Mouse (Mus musculus) erythroblast, embryonic 14.5 days (primary cell): Measurements from ENCODE around the gene Lactbl1. TPM values are rescaled to one million over a fixed set of nuclear protein-coding genes. Genes with fewer than 3 reads are reported as not detected.

Experiments
- H3K27me3 ChIP-seq: 2 replicates; pipeline ENCODE4 v1.6.1; 2012; ENCODE audit warnings: inconsistent platforms; ENCODE audit not compliant: control insufficient read depth
- H3K36me3 ChIP-seq: 2 replicates; pipeline ENCODE4 v1.6.1; 2012; ENCODE audit warnings: mild to moderate bottlenecking, inconsistent platforms; ENCODE audit not compliant: control insufficient read depth
- H3K4me1 ChIP-seq: 2 replicates; pipeline ENCODE4 v1.6.1; 2012; ENCODE audit warnings: inconsistent platforms; ENCODE audit not compliant: control insufficient read depth
- H3K4me3 ChIP-seq: replicated peaks from 2 replicates; pipeline ENCODE3; 2012; ENCODE audit warnings: moderate library complexity, mild to moderate bottlenecking, inconsistent platforms
- H3K9me3 ChIP-seq: 2 replicates; pipeline ENCODE4 v1.6.1; 2012; ENCODE audit warnings: low read length, inconsistent platforms, mixed read lengths; ENCODE audit not compliant: control insufficient read depth
- GATA1 ChIP-seq: IDR thresholded peaks from 2 replicates; pipeline ENCODE4 v1.6.1; 2012; ENCODE audit warnings: low read length, inconsistent platforms, mixed read lengths
- TAL1 ChIP-seq: IDR thresholded peaks from 3 replicates; pipeline ENCODE4 v1.6.1; 2012; ENCODE audit warnings: low read length, inconsistent platforms, mixed read lengths
- polyA plus RNA-seq: library from polyadenylated mRNA; stranded (reverse); fragments of >175 nt; gene quantifications from 2 replicates; pipeline ENCODE4 v1.2.3, GENCODE M21; 2012

Lactbl1 gene
- polyA plus RNA-seq, 1 experiment: 0.01 TPM

- Histone ChIP-seq H3K27me3 (no peaks in the 10 kb centered on the region), H3K36me3 (no peaks in the 10 kb centered on the region), H3K9me3 (no peaks in the 10 kb centered on the region), H3K4me3 (no peak overlapping the region), H3K4me1 (peaks cover 19% of the 10 kb centered on the region)
- TF ChIP-seq TAL1: no peak
- TF ChIP-seq GATA1: no peak
These were observed 27.2 kb downstream of the Lactbl1 start for GRCm38 (mm10) chr4:136649480-136650196.

GRCm38 (mm10) chr4:136650261-136650660, 27.8 kb downstream of the Lactbl1 start:
- Histone ChIP-seq H3K4me1 (peaks cover 19% of the 10 kb centered on the region), H3K9me3 (no peaks in the 10 kb centered on the region), H3K27me3 (no peaks in the 10 kb centered on the region), H3K4me3 (no peak overlapping the region), H3K36me3 (no peaks in the 10 kb centered on the region)
- no peak for TF ChIP-seq GATA1
- no peak for TF ChIP-seq TAL1

- TF ChIP-seq GATA1: no peak
- no peak for TF ChIP-seq TAL1
- H3K36me3 ChIP-seq: no peaks in the 10 kb centered on the region
- H3K27me3 ChIP-seq: no peaks in the 10 kb centered on the region
- peaks cover 19% of the 10 kb centered on the region for H3K4me1 ChIP-seq
- no peaks in the 10 kb centered on the region for H3K9me3 ChIP-seq
- H3K4me3 ChIP-seq: no peak overlapping the region
These were observed 29.0 kb downstream of the Lactbl1 start for GRCm38 (mm10) chr4:136651357-136651811.

- H3K4me1 ChIP-seq: peaks cover 19% of the 10 kb centered on the region
These were observed 29.6 kb downstream of the Lactbl1 start for GRCm38 (mm10) chr4:136651882-136652527.

GRCm38 (mm10) chr4:136652528-136652910, 30.1 kb downstream of the Lactbl1 start:
- Histone ChIP-seq H3K4me3 (no peak overlapping the region), H3K36me3 (no peaks in the 10 kb centered on the region), H3K9me3 (no peaks in the 10 kb centered on the region), H3K27me3 (no peaks in the 10 kb centered on the region), H3K4me1 (peaks cover 22% of the 10 kb centered on the region)
- no peak for TF ChIP-seq GATA1
- TF ChIP-seq TAL1: no peak

More at GRCm38 (mm10) chr4:136651882-136652527, 29.6 kb downstream of the Lactbl1 start:
- TF ChIP-seq TAL1: no peak
- TF ChIP-seq GATA1: no peak
- H3K36me3 ChIP-seq: no peaks in the 10 kb centered on the region
- H3K27me3 ChIP-seq: no peaks in the 10 kb centered on the region
- no peak overlapping the region for H3K4me3 ChIP-seq
- no peaks in the 10 kb centered on the region for H3K9me3 ChIP-seq

- Histone ChIP-seq H3K4me3 (peak overlapping the region; percentile 28), H3K27me3 (no peaks in the 10 kb centered on the region), H3K9me3 (no peaks in the 10 kb centered on the region), H3K36me3 (no peaks in the 10 kb centered on the region), H3K4me1 (peaks cover 22% of the 10 kb centered on the region)
- no peak for TF ChIP-seq GATA1
These were observed 30.6 kb downstream of the Lactbl1 start for GRCm38 (mm10) chr4:136653019-136653418.

- Histone ChIP-seq H3K4me1 (peaks cover 22% of the 10 kb centered on the region), H3K9me3 (no peaks in the 10 kb centered on the region), H3K27me3 (no peaks in the 10 kb centered on the region), H3K36me3 (no peaks in the 10 kb centered on the region), H3K4me3 (no peak overlapping the region)
- TF ChIP-seq TAL1 (no peak), GATA1 (no peak)
These were observed 31.3 kb downstream of the Lactbl1 start for GRCm38 (mm10) chr4:136653692-136654234.

- Histone ChIP-seq H3K9me3 (no peaks in the 10 kb centered on the region), H3K27me3 (no peaks in the 10 kb centered on the region), H3K4me1 (peaks cover 11% of the 10 kb centered on the region), H3K36me3 (no peaks in the 10 kb centered on the region), H3K4me3 (no peak overlapping the region)
- TF ChIP-seq GATA1 (no peak), TAL1 (no peak)
These were observed 35.5 kb downstream of the Lactbl1 start for GRCm38 (mm10) chr4:136657914-136658313.

GRCm38 (mm10) chr4:136665068-136665467, 42.6 kb downstream of the Lactbl1 start:
- no peaks in the 10 kb centered on the region for H3K27me3 ChIP-seq
- no peak overlapping the region for H3K4me3 ChIP-seq
- no peak for TF ChIP-seq GATA1
- no peaks in the 10 kb centered on the region for H3K4me1 ChIP-seq
- peaks cover 12% of the 10 kb centered on the region for H3K9me3 ChIP-seq
- no peaks in the 10 kb centered on the region for H3K36me3 ChIP-seq
